Mouse (Mus musculus) heart, embryonic 11.5 days (tissue): ENCODE measurements around the gene Arrb2. TPM values are rescaled to one million over a fixed set of nuclear protein-coding genes. Genes with fewer than 3 reads are reported as not detected.
A peak's percentile ranks its signal among the peaks of the same experiment; 100 is the strongest.

Experiments used
- ATAC-seq: fragments of 200-750 bp; cut with Nextera tagmentation; replicated peaks from 2 replicates; pipeline ENCODE4 v1.8.0; 2017; ENCODE audit warnings: moderate library complexity; ENCODE audit not compliant: insufficient number of reproducible peaks, low FRiP score, low TSS enrichment
- H3K27ac ChIP-seq: fragments of 300-500 bp; sonication (generic); 2 replicates; pipeline ENCODE4 v1.5.1; 2014; ENCODE audit warnings: mild to moderate bottlenecking, low read depth, low read length
- H3K27me3 ChIP-seq: fragments of 300-500 bp; sonication (generic); 2 replicates; pipeline ENCODE4 v1.6.1; 2014; ENCODE audit warnings: mild to moderate bottlenecking, low read length, mixed read lengths; ENCODE audit not compliant: control insufficient read depth, insufficient read depth
- H3K36me3 ChIP-seq: fragments of 300-500 bp; sonication (generic); 2 replicates; pipeline ENCODE4 v1.6.1; 2014; ENCODE audit warnings: mild to moderate bottlenecking, low read length, moderate library complexity, mixed read lengths; ENCODE audit not compliant: control insufficient read depth, insufficient read depth
- H3K4me1 ChIP-seq: fragments of 300-500 bp; sonication (generic); 2 replicates; pipeline ENCODE4 v1.6.1; 2014; ENCODE audit warnings: low read length; ENCODE audit not compliant: control insufficient read depth, insufficient read depth
- H3K4me2 ChIP-seq: fragments of 300-500 bp; sonication (generic); 2 replicates; pipeline ENCODE4 v1.6.1; 2014; ENCODE audit warnings: mild to moderate bottlenecking, moderate library complexity
- H3K4me3 ChIP-seq: fragments of 300-500 bp; sonication (generic); 2 replicates; pipeline ENCODE4 v1.5.1; 2014; ENCODE audit warnings: low read depth, low read length
- H3K9ac ChIP-seq: fragments of 300-500 bp; sonication (generic); 2 replicates; pipeline ENCODE4 v1.6.1; 2014; ENCODE audit warnings: mild to moderate bottlenecking, low read depth, low read length, moderate library complexity
- H3K9me3 ChIP-seq: fragments of 300-500 bp; sonication (generic); replicated peaks from 2 replicates; pipeline ENCODE4 v1.6.1; 2016; ENCODE audit warnings: low read length; ENCODE audit not compliant: control insufficient read depth
- WGBS: fragments of 180-500 bp; shearing (Covaris S2); extraction: QIAGEN DNeasy Blood & Tissue Kit; methylation state at CpG from one replicate; pipeline ENCODE4 v1.1.7; 2014; ENCODE audit not compliant: insufficient replicate concordance; 5-methylcytosine and 5-hydroxymethylcytosine counted together
- polyA plus RNA-seq: library from polyadenylated mRNA; unstranded; fragments of >200 nt; fragmentation: Nextera tagmentation; extraction: Ambion mirVana; gene quantifications from 2 replicates; pipeline ENCODE4 v1.2.1, GENCODE M21; 2014

Gene Arrb2
- polyA plus RNA-seq, result 11.6 and 12.9 TPM in 2 replicates

DNA sequence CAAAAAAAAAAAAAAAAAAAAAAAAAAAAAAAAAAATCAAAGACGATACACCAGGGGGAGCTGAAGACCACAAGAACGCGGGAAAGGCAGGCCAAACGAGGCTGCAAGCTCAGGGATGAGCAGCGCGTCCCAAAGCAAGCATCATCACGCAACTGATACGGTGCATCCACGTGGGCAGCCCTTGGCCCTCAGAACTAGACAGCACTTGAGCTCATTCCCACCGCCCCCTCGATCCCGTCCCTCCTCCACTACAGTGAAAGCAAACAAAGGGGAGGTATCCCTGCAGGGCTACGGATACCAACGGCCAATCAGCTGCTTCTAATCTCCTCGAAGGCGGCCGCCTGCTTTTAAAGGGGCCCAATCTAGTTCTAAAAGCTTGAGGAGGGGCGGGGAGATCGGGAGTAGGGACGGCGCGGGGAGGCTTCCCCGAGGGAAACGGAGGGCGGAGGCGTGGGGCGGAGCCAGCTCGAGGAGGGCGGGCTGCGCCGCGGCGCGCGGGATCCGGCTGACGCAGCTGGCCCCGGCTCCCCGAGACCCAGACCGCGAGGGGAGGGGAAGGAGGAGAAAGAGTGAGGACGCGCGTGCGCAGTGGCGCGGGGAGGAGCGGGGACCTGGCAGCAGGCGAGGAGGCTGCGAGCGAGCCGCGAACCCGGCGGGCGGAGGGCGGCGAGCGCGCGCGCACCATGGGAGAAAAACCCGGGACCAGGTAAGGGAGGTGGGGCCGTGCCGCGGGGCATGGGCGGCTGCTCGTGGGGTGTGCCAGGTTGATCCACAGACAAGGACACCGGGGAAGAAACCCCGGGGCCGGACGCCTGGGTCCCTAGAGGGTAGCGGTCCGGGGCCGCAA is at the start of gene Arrb2:
TSS of gene Arrb2 (plus strand) at position 588 of the 847 bp plus-strand sequence.
- ATAC-seq, result peak; percentile 93
- H3K9me3 ChIP-seq, result no peaks in the 10 kb centered on the region
- WGBS, result under 1% methylated on average over 73 of the region's 75 CpGs
- peak within 1 kb of the TSS; percentile 87 for H3K9ac ChIP-seq
- peak within 1 kb of the TSS; percentile 93 for H3K4me2 ChIP-seq
- H3K27me3 ChIP-seq, result no peaks in the 10 kb centered on the region
- H3K36me3 ChIP-seq, result no peaks in the 10 kb centered on the region
- peak within 1 kb of the TSS; percentile 83 for H3K4me3 ChIP-seq
- peak within 1 kb of the TSS; percentile 62 for H3K27ac ChIP-seq
- peaks cover 12% of the 10 kb centered on the region for H3K4me1 ChIP-seq

- no peaks in the 10 kb centered on the region for H3K36me3 ChIP-seq
- ATAC-seq, result no peak
- H3K9ac ChIP-seq, result no peak overlapping the region
- H3K9me3 ChIP-seq, result no peaks in the 10 kb centered on the region
- no peak overlapping the region for H3K4me2 ChIP-seq
- H3K4me3 ChIP-seq, result no peak overlapping the region
- no peaks in the 10 kb centered on the region for H3K27me3 ChIP-seq
- H3K4me1 ChIP-seq, result no peaks in the 10 kb centered on the region
- H3K27ac ChIP-seq, result no peak overlapping the region
- 90% methylated on average over 3 of the region's 3 CpGs for WGBS
Measured at GRCm38 (mm10) chr11:70384136-70384535, 48.3 kb upstream of the Arrb2 start.

GRCm38 (mm10) chr11:70387436-70387835 is 45.0 kb upstream of the Arrb2 start:
- WGBS, result 71% methylated on average over 5 of the region's 5 CpGs
- H3K4me1 ChIP-seq, result no peaks in the 10 kb centered on the region
- H3K4me2 ChIP-seq, result no peak overlapping the region
- H3K4me3 ChIP-seq, result no peak overlapping the region
- H3K36me3 ChIP-seq, result peaks cover 1% of the 10 kb centered on the region; the same call in 1 of the 2 replicates
- H3K27ac ChIP-seq, result no peak overlapping the region
- H3K27me3 ChIP-seq, result no peaks in the 10 kb centered on the region
- H3K9ac ChIP-seq, result no peak overlapping the region
- ATAC-seq, result no peak
- H3K9me3 ChIP-seq, result no peaks in the 10 kb centered on the region

GRCm38 (mm10) chr11:70389421-70389820 is 43.0 kb upstream of the Arrb2 start:
- Histone ChIP-seq H3K4me2 (no peak overlapping the region), H3K9ac (no peak overlapping the region), H3K9me3 (no peaks in the 10 kb centered on the region), H3K4me1 (no peaks in the 10 kb centered on the region), H3K36me3 (peaks cover 11% of the 10 kb centered on the region), H3K27ac (no peak overlapping the region), H3K4me3 (no peak overlapping the region), H3K27me3 (no peaks in the 10 kb centered on the region)
- ATAC-seq, result no peak
- 90% methylated on average over 5 of the region's 5 CpGs for WGBS

GRCm38 (mm10) chr11:70403598-70403997 is 28.8 kb upstream of the Arrb2 start:
- Histone ChIP-seq H3K4me2 (no peak overlapping the region), H3K36me3 (peaks cover 13% of the 10 kb centered on the region)

DNA sequence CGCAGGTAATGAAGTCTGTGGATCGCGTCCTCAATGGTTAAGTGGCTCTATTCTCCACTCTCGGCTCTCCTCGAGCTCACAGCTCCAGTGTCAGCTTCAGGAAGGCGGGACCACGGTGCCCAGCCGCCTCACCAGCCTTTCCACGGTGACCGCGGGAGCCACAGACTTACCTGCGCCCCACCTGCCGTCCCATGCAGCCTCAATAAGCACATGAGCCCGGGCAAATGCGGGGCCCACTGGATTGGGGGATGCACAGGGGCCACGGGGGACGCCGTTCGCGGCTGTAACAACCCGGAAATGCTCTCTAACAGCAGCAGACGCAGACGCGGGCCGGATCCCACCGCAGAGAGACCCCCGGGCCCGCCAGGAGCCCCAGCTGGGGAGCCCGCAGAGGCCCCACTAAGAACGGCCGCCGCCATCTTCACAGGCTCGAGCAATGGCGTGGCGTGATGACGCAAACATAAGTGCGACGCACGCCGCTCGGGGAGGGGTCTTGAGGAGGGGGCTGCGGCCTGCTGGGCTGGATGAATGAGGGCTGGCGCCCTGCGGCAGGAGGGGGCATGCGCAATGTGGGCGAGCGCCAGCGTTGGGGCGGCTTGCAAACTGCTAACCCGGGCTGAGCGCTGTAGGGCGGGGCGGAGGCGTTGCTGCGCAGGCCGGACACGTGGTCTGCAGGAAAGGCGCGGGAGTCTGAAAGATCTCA is 22.7 kb upstream of the Arrb2 start, which contains the start of gene Pelp1:
TSS of gene Pelp1 (minus strand) at position 438 of the 703 bp plus-strand sequence.
- H3K9me3 ChIP-seq, result no peaks in the 10 kb centered on the region
- under 1% methylated on average over 59 of the region's 59 CpGs for WGBS
- H3K4me3 ChIP-seq, result peak within 1 kb of the TSS; percentile 88
- peak within 1 kb of the TSS; percentile 64 for H3K27ac ChIP-seq
- H3K36me3 ChIP-seq, result no peaks in the 10 kb centered on the region
- H3K4me2 ChIP-seq, result peak within 1 kb of the TSS; percentile 95
- H3K27me3 ChIP-seq, result no peaks in the 10 kb centered on the region
- peaks cover 15% of the 10 kb centered on the region for H3K4me1 ChIP-seq
- peak within 1 kb of the TSS; percentile 95 for H3K9ac ChIP-seq
- peak; percentile 90 for ATAC-seq

More at GRCm38 (mm10) chr11:70403598-70403997, 28.8 kb upstream of the Arrb2 start:
- 0 out of 2 replicates have a peak, but pooled peaks have one; percentile 46 for ATAC-seq
- Histone ChIP-seq H3K27me3 (no peaks in the 10 kb centered on the region), H3K4me1 (peaks cover 13% of the 10 kb centered on the region), H3K4me3 (no peak overlapping the region), H3K9me3 (no peaks in the 10 kb centered on the region), H3K9ac (no peak overlapping the region), H3K27ac (0 out of 2 replicates have a peak overlapping the region, but pooled peaks have one; percentile 22)
- WGBS, result 65% methylated on average over 2 of the region's 2 CpGs

- H3K4me2 ChIP-seq, result peak overlapping the region; percentile 95
- H3K4me1 ChIP-seq, result peaks cover 15% of the 10 kb centered on the region
- ATAC-seq, result no peak
- peak overlapping the region; percentile 88 for H3K4me3 ChIP-seq
- no peak overlapping the region; the same call in 1 of the 2 replicates for H3K27ac ChIP-seq
- H3K9ac ChIP-seq, result peak overlapping the region; percentile 95
- H3K9me3 ChIP-seq, result no peaks in the 10 kb centered on the region
- WGBS, result 61% methylated on average over 6 of the region's 6 CpGs
- H3K27me3 ChIP-seq, result no peaks in the 10 kb centered on the region
- no peaks in the 10 kb centered on the region for H3K36me3 ChIP-seq
Measured at GRCm38 (mm10) chr11:70410297-70410643, 22.2 kb upstream of the Arrb2 start.

DNA sequence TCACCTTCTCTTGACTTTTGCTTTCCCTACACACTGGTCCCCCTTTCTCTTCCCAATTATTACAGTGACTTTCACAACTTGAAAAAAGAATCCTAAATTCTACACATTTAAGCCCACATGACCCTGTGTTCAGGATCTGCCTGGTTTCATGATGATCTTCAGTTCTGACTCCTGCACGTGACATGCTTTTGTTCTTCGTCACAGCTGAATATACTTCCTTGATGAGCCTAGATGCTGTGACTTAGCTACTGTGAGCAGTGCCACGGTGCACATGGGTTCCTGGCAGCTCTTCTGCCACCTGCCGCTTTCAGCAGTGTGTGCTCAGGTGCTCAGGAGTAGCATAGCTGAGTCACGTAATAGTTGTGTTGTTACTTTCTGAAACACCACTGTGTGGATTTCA is 19.8 kb upstream of the Arrb2 start:
- Histone ChIP-seq H3K4me3 (no peak overlapping the region), H3K9me3 (no peaks in the 10 kb centered on the region), H3K4me1 (peaks cover 15% of the 10 kb centered on the region), H3K4me2 (no peak overlapping the region), H3K27me3 (no peaks in the 10 kb centered on the region), H3K36me3 (no peaks in the 10 kb centered on the region), H3K27ac (no peak overlapping the region), H3K9ac (no peak overlapping the region)
- 71% methylated on average over 5 of the region's 5 CpGs for WGBS
- ATAC-seq, result no peak
